Mouse (Mus musculus) intestine, postnatal 0 days (tissue): ENCODE data around the gene Ctnnbip1. TPM values are rescaled to one million over a fixed set of nuclear protein-coding genes. Genes with fewer than 3 reads are reported as not detected.

Source experiments
- ATAC-seq: fragments of 200-750 bp; cut with Nextera tagmentation; 2 replicates; pipeline ENCODE4 v1.8.0; 2017; ENCODE audit warnings: mild to moderate bottlenecking, moderate TSS enrichment, moderate library complexity
- H3K27ac ChIP-seq: fragments of 300-500 bp; sonication (generic); 2 replicates; pipeline ENCODE4 v1.5.1; 2014; ENCODE audit warnings: mild to moderate bottlenecking, low read depth, low read length, moderate library complexity
- H3K27me3 ChIP-seq: fragments of 300-500 bp; sonication (generic); replicated peaks from 2 replicates; pipeline ENCODE4 v1.6.1; 2014; ENCODE audit warnings: low read length, mixed read lengths; ENCODE audit not compliant: control insufficient read depth, insufficient read depth
- H3K36me3 ChIP-seq: fragments of 300-500 bp; sonication (generic); 2 replicates; pipeline ENCODE4 v1.6.1; 2014; ENCODE audit warnings: mild to moderate bottlenecking, moderate library complexity; ENCODE audit not compliant: control insufficient read depth, insufficient read depth
- H3K4me1 ChIP-seq: fragments of 300-500 bp; sonication (generic); replicated peaks from 2 replicates; pipeline ENCODE4 v1.6.1; 2014; ENCODE audit warnings: antibody characterized with exemption, low read length, mixed read lengths; ENCODE audit not compliant: control insufficient read depth, insufficient read depth
- H3K4me2 ChIP-seq: fragments of 300-500 bp; sonication (generic); replicated peaks from 2 replicates; pipeline ENCODE4 v1.6.1; 2014; ENCODE audit warnings: low read depth, mild to moderate bottlenecking, moderate library complexity
- H3K4me3 ChIP-seq: fragments of 300-500 bp; sonication (generic); 2 replicates; pipeline ENCODE4 v1.5.1; 2014; ENCODE audit warnings: low read depth, low read length
- H3K9ac ChIP-seq: fragments of 300-500 bp; sonication (generic); 2 replicates; pipeline ENCODE4 v1.6.1; 2014; ENCODE audit warnings: mild to moderate bottlenecking, low read depth, low read length
- H3K9me3 ChIP-seq: fragments of 300-500 bp; sonication (generic); 2 replicates; pipeline ENCODE4 v1.6.1; 2016; ENCODE audit warnings: mixed run types; ENCODE audit not compliant: control insufficient read depth
- CTCF ChIP-seq: sonication (generic); IDR thresholded peaks from 2 replicates; pipeline ENCODE4 v1.5.1; 2016; ENCODE audit warnings: low read depth, mild to moderate bottlenecking, control low read depth, antibody characterized with exemption, moderate library complexity
- WGBS: fragments of 180-500 bp; shearing (Covaris S2); extraction: QIAGEN DNeasy Blood & Tissue Kit; methylation state at CpG from one replicate; pipeline ENCODE4 v1.1.7; 2014; 5-methylcytosine and 5-hydroxymethylcytosine counted together
- polyA plus RNA-seq: library from polyadenylated mRNA; unstranded; fragments of >200 nt; fragmentation: Nextera tagmentation; extraction: Ambion mirVana; gene quantifications from 2 replicates; pipeline ENCODE4 v1.2.1, GENCODE M21; 2015

The Ctnnbip1 gene
- polyA plus RNA-seq, 1 experiment from 2014 or later, result 52.8 TPM

GRCm38 (mm10) chr4:149568622-149569021 lies 50.6 kb downstream of the Ctnnbip1 start:
- peak; percentile 31 for ATAC-seq
- 0 out of 2 replicates have a peak overlapping the region, but pooled peaks have one; percentile 82 for H3K27ac ChIP-seq
- no peaks in the 10 kb centered on the region for H3K9me3 ChIP-seq
- no peak for TF ChIP-seq CTCF
- WGBS, result 23% methylated on average over 6 of the region's 6 CpGs
- H3K4me2 ChIP-seq, result no peak overlapping the region
- no peaks in the 10 kb centered on the region; the same call in 1 of the 2 replicates for H3K36me3 ChIP-seq
- peaks cover 23% of the 10 kb centered on the region for H3K4me1 ChIP-seq
- H3K4me3 ChIP-seq, result no peak overlapping the region
- no peak overlapping the region for H3K9ac ChIP-seq
- no peaks in the 10 kb centered on the region for H3K27me3 ChIP-seq

GRCm38 (mm10) chr4:149569781-149570497 lies 51.9 kb downstream of the Ctnnbip1 start:
- 66% methylated on average over 6 of the region's 6 CpGs for WGBS
- no peaks in the 10 kb centered on the region for H3K9me3 ChIP-seq
- H3K36me3 ChIP-seq, result no peaks in the 10 kb centered on the region; the same call in 1 of the 2 replicates
- TF ChIP-seq CTCF, result no peak
- H3K4me2 ChIP-seq, result no peak overlapping the region
- H3K9ac ChIP-seq, result no peak overlapping the region
- ATAC-seq, result peak; percentile 29; the same call in 1 of the 2 replicates
- peak overlapping the region; percentile 58 for H3K27ac ChIP-seq
- H3K27me3 ChIP-seq, result no peaks in the 10 kb centered on the region
- H3K4me1 ChIP-seq, result peaks cover 20% of the 10 kb centered on the region
- no peak overlapping the region for H3K4me3 ChIP-seq

GRCm38 (mm10) chr4:149570498-149570863 lies 52.4 kb downstream of the Ctnnbip1 start:
- peaks cover 16% of the 10 kb centered on the region for H3K4me1 ChIP-seq
- H3K27me3 ChIP-seq, result no peaks in the 10 kb centered on the region
- ATAC-seq, result no peak
- 48% methylated on average over 4 of the region's 4 CpGs for WGBS
- TF ChIP-seq CTCF, result no peak
- H3K4me2 ChIP-seq, result no peak overlapping the region
- H3K9ac ChIP-seq, result no peak overlapping the region
- no peak overlapping the region for H3K4me3 ChIP-seq
- H3K9me3 ChIP-seq, result no peaks in the 10 kb centered on the region
- H3K27ac ChIP-seq, result peak overlapping the region; percentile 58; the same call in 1 of the 2 replicates
- no peaks in the 10 kb centered on the region; the same call in 1 of the 2 replicates for H3K36me3 ChIP-seq

- peaks cover 16% of the 10 kb centered on the region for H3K4me1 ChIP-seq
- peak overlapping the region; percentile 87 for H3K27ac ChIP-seq
- no peaks in the 10 kb centered on the region for H3K9me3 ChIP-seq
- peak overlapping the region; percentile 7; the same call in 1 of the 2 replicates for H3K4me2 ChIP-seq
- peak; percentile 60 for ATAC-seq
- TF ChIP-seq CTCF, result no peak
- H3K36me3 ChIP-seq, result no peaks in the 10 kb centered on the region
- 20% methylated on average over 5 of the region's 5 CpGs for WGBS
- no peak overlapping the region for H3K9ac ChIP-seq
- H3K4me3 ChIP-seq, result no peak overlapping the region
- no peaks in the 10 kb centered on the region for H3K27me3 ChIP-seq
Observed at GRCm38 (mm10) chr4:149571209-149571608, 53.2 kb downstream of the Ctnnbip1 start.

GRCm38 (mm10) chr4:149571651-149572149 lies 53.7 kb downstream of the Ctnnbip1 start:
- Histone ChIP-seq H3K36me3 (no peaks in the 10 kb centered on the region), H3K4me3 (no peak overlapping the region), H3K9me3 (no peaks in the 10 kb centered on the region), H3K4me2 (peak overlapping the region; percentile 7; the same call in 1 of the 2 replicates), H3K4me1 (peaks cover 16% of the 10 kb centered on the region), H3K27me3 (no peaks in the 10 kb centered on the region), H3K27ac (peak overlapping the region; percentile 87), H3K9ac (peak overlapping the region; percentile 48)
- no peak for TF ChIP-seq CTCF
- 32% methylated on average over 8 of the region's 8 CpGs for WGBS
- peak; percentile 70 for ATAC-seq

- no peak for ATAC-seq
- no peak overlapping the region for H3K27ac ChIP-seq
Observed at GRCm38 (mm10) chr4:149572446-149572845, 54.4 kb downstream of the Ctnnbip1 start.

More at GRCm38 (mm10) chr4:149572446-149572845, 54.4 kb downstream of the Ctnnbip1 start:
- 65% methylated on average over 5 of the region's 9 CpGs for WGBS
- Histone ChIP-seq H3K27me3 (no peaks in the 10 kb centered on the region), H3K36me3 (no peaks in the 10 kb centered on the region), H3K4me1 (peaks cover 16% of the 10 kb centered on the region), H3K4me2 (no peak overlapping the region), H3K4me3 (no peak overlapping the region), H3K9ac (no peak overlapping the region), H3K9me3 (no peaks in the 10 kb centered on the region)
- TF ChIP-seq CTCF, result 0 out of 2 replicates have a peak, but pooled peaks have one; percentile 1
